Mouse (Mus musculus) spleen, adult 2 months (tissue): ENCODE results near the gene 9130213A22Rik. TPM values are rescaled to one million over a fixed set of nuclear protein-coding genes. Genes with fewer than 3 reads are reported as not detected.

Experiments
- DNase-seq, 2 experiments: peaks; one replicate each; pipeline versions ENCODE4 v3.0.0 to v3.0.0-alpha.2; 2012 to 2021; ENCODE audit warnings: low spot score in 2 of 2, low read depth in 1 of 2
- H3K27ac ChIP-seq: fragments of 200-500 bp; 2 replicates; pipeline ENCODE4 v1.5.1; 2012; ENCODE audit warnings: low read length, inconsistent platforms; ENCODE audit not compliant: insufficient read depth
- H3K27me3 ChIP-seq: fragments of 200-500 bp; 2 replicates; pipeline ENCODE4 v1.6.1; 2012; ENCODE audit warnings: mild to moderate bottlenecking, moderate library complexity, low read length, inconsistent platforms; ENCODE audit not compliant: control insufficient read depth, insufficient read depth
- H3K36me3 ChIP-seq: fragments of 200-500 bp; 2 replicates; pipeline ENCODE4 v1.6.1; 2012; ENCODE audit warnings: mild to moderate bottlenecking, low read length, inconsistent platforms; ENCODE audit not compliant: control insufficient read depth, insufficient read depth
- H3K4me1 ChIP-seq: fragments of 200-500 bp; 2 replicates; pipeline ENCODE4 v1.6.1; 2011; ENCODE audit warnings: inconsistent platforms; ENCODE audit not compliant: control insufficient read depth, insufficient read depth, insufficient read length
- H3K4me3 ChIP-seq: fragments of 200-500 bp; 2 replicates; pipeline ENCODE4 v1.5.1; 2011; ENCODE audit warnings: mild to moderate bottlenecking, inconsistent platforms; ENCODE audit not compliant: insufficient read depth, insufficient read length; ENCODE audit errors: extremely low read depth
- CTCF ChIP-seq: fragments of 200-500 bp; IDR thresholded peaks from 2 replicates; pipeline ENCODE4 v1.5.1; 2011; ENCODE audit warnings: mild to moderate bottlenecking, inconsistent platforms; ENCODE audit not compliant: insufficient read depth, insufficient read length, insufficient replicate concordance; ENCODE audit errors: extremely low read depth
- POLR2A ChIP-seq: fragments of 200-500 bp; IDR thresholded peaks from 2 replicates; pipeline ENCODE4 v1.6.1; 2011; ENCODE audit warnings: low read depth, low read length, inconsistent platforms
- WGBS: fragments of 180-500 bp; shearing (Covaris S2); methylation state at CpG from one replicate; pipeline ENCODE4 v1.1.7; 2018; 5-methylcytosine and 5-hydroxymethylcytosine counted together
- polyA plus RNA-seq: library from polyadenylated mRNA; depleted of rRNA; stranded (reverse); fragments of >200 nt; gene quantifications from 2 replicates; pipeline ENCODE4 v1.2.3, GENCODE M21; 2012

Gene 9130213A22Rik
- polyA plus RNA-seq, 1 experiment, result 0.40 TPM

DNA sequence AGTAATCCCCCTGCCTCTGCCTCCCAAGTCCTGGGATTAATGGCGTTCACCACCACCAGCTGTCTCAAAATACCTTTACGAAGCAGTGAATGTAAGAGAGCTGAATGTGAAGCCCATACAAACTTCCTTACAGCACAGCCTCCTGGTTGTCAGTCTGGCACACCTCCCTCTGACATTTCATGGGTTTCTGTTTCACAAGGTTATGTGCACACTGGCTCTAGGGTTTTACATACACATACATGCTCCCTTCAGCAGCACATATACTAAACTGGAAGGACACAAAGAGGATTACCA, 47.7 kb downstream of the 9130213A22Rik start:
- no peak overlapping the region for H3K27ac ChIP-seq
- WGBS, result 81% methylated on average over 2 of the region's 2 CpGs
- TF ChIP-seq POLR2A (no peak), CTCF (no peak)
- H3K4me1 ChIP-seq, result peaks cover 9% of the 10 kb centered on the region; the same call in 1 of the 2 replicates
- H3K4me3 ChIP-seq, result no peak overlapping the region
- no peak for DNase-seq
- no peaks in the 10 kb centered on the region for H3K36me3 ChIP-seq
- H3K27me3 ChIP-seq, result no peaks in the 10 kb centered on the region

DNA sequence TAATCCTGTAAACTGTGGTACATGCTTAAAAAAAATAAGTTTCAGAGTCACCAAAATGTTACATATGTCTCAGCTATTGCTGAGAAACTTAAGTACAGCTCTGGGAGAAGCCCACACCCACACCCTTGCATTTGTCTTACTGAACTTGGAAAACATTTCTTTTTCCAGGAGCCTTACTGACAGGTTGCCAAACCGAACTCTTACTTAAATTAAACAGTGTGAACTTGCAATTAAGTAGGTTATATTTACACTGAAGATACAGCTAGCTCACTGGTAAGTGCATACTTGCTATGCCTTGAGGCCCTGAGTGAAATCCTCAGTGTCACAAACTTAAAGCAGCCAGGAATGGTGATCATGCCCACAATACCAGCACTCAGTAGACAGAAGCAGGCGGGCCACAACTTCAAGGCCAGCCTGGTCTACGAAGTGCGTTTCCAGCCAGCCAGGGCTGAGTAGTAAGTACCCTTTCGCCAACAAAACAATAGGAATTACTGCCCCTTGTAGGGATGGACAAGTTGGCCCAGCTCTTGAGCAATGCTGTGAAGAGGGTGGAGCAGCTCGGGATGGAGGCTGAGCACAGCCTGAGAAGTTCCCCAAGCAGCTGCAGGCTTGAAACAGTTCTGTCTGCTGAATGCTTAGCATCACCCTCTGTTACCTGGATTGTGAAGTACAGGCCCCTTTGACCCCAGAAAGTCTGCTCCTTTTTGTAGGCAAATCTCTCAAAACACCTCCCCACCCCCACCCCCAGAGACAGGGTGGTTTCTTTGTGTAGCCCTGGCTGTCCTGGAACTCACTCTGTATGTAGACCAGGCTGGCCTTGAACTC, 48.2 kb downstream of the 9130213A22Rik start:
- Histone ChIP-seq H3K4me1 (peaks cover 8% of the 10 kb centered on the region; the same call in 1 of the 2 replicates), H3K27me3 (no peaks in the 10 kb centered on the region), H3K27ac (peak overlapping the region; percentile 35; the same call in 1 of the 2 replicates), H3K4me3 (no peak overlapping the region), H3K36me3 (no peaks in the 10 kb centered on the region)
- 81% methylated on average over 6 of the region's 6 CpGs for WGBS
- no peak for DNase-seq
- no peak for TF ChIP-seq POLR2A
- no peak for TF ChIP-seq CTCF

DNA sequence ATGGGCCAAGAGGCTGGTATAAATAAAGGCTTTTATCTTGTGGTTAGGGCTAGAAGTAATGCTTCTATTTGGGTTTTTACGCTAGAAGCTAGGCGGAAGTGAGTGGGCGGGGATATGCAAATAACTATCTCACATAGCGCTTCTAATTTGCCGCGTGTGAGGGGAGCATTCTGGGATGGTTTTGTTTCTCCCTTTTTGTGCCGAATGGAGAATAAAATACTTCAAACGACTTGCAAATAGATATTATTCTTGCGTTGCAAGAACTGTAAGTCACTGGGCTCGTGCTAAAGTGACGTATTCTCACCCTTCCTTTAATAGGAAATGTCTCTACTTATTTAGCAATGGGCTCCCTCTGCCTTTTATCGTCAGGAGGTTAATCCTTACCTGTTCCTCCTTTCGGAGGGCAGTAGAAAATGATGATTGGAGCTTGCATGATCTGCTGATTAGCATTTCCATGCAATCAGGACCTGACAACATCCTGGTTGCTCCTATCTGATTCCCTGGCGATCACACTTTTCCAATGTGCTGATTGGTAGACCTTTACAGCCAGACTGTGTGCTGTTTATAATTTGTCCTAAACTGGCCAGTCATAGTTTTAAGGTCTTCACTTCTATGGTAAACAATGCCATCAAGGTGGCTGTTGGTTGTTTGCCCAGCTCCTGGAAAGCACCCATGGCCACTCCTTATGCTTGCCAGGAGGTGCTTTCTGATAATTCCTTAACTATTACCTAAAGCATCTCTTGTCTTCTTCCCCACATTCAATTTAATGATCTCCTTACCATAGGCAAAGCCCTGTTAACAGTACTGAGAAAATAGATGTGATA, 49.1 kb downstream of the 9130213A22Rik start:
- no peaks in the 10 kb centered on the region for H3K27me3 ChIP-seq
- H3K4me1 ChIP-seq, result peaks cover 5% of the 10 kb centered on the region; the same call in 1 of the 2 replicates
- TF ChIP-seq POLR2A (peak; percentile 97), CTCF (no peak)
- peak; percentile 77 to 93 for DNase-seq
- WGBS, result under 1% methylated on average over 14 of the region's 14 CpGs
- H3K36me3 ChIP-seq, result no peaks in the 10 kb centered on the region
- peak overlapping the region; percentile 82 for H3K27ac ChIP-seq
- no peak overlapping the region for H3K4me3 ChIP-seq

DNA sequence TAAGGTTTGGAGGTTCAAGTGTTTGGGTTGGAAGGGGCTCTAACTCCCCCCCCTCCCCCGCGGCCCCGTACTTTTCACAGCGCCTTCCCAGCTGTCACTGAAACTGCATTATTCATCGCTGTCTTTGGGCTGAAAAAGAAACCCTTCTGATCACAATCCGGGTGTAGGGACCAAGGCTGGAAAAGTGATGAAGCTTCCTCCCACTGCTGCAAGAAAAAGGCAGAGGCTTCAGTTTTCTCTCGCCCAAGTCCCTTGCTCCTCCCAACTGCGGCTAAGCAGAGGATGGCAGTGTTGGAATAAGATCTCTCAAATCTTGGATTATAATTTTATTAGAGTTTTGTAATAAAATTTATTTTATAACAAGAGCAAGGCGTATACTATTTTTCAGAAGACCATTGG, 49.7 kb downstream of the 9130213A22Rik start:
- Histone ChIP-seq H3K27ac (no peak overlapping the region), H3K4me1 (no peaks in the 10 kb centered on the region; the same call in 1 of the 2 replicates), H3K4me3 (no peak overlapping the region), H3K36me3 (no peaks in the 10 kb centered on the region), H3K27me3 (no peaks in the 10 kb centered on the region)
- DNase-seq, result no peak
- 30% methylated on average over 9 of the region's 9 CpGs for WGBS
- no peak for TF ChIP-seq CTCF
- no peak for TF ChIP-seq POLR2A

DNA sequence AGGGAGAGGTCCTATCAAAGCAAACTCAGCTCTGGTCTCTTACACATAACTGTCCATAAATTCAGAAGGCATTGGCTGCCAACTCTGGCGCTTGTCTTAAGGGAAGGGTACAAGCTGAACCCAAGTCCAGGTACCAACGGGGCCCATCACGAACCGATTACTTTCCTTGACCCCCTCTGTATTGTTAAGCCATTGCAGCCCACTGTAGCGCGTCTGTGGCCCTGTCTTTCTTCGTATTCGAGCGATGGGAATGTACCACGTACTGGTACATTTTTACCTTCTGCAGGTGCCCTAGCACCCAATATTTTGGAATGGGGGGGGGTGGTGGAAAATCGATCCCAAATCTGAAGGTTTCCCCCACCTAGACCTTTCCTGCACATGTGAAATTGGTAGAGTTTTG, 50.2 kb downstream of the 9130213A22Rik start:
- no peaks in the 10 kb centered on the region; the same call in 1 of the 2 replicates for H3K4me1 ChIP-seq
- no peak overlapping the region for H3K4me3 ChIP-seq
- no peak overlapping the region for H3K27ac ChIP-seq
- DNase-seq, result no peak
- WGBS, result 93% methylated on average over 11 of the region's 11 CpGs
- TF ChIP-seq CTCF, result no peak
- no peak for TF ChIP-seq POLR2A
- H3K36me3 ChIP-seq, result no peaks in the 10 kb centered on the region
- no peaks in the 10 kb centered on the region for H3K27me3 ChIP-seq

DNA sequence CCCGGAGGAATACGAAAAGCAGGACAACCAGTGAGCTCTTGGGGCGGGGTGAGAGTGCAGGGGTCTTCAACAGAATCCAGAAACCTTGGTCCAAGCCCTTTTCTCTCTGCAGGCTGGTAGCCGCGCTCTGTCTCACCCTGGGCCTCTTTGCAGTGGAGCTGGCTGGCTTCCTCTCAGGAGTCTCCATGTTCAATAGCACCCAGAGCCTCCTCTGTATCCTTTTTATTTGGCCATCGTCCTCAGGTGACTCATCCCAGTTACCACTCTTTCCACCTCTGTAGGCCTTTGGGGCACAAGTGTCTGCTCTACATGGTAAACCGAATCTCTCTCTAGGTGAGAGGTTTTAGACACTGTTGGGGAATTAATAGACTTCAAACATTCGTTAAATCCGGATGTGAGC, 51.1 kb downstream of the 9130213A22Rik start:
- Histone ChIP-seq H3K4me1 (no peaks in the 10 kb centered on the region; the same call in 1 of the 2 replicates), H3K36me3 (no peaks in the 10 kb centered on the region), H3K27ac (peak overlapping the region; percentile 27; the same call in 1 of the 2 replicates), H3K4me3 (peak overlapping the region; percentile 69; the same call in 1 of the 2 replicates), H3K27me3 (no peaks in the 10 kb centered on the region)
- TF ChIP-seq POLR2A (no peak), CTCF (no peak)
- no peak for DNase-seq
- 43% methylated on average over 9 of the region's 9 CpGs for WGBS
